Mouse (Mus musculus) heart, adult 2 months (tissue): Measurements from ENCODE around the gene Olfr1135.

ENCODE experiments used
- CTCF ChIP-seq: fragments of 200-600 bp; IDR thresholded peaks from 2 replicates; pipeline ENCODE4 v1.8.1; 2022; ENCODE audit warnings: antibody characterized with exemption, mild to moderate bottlenecking, moderate library complexity
- EP300 ChIP-seq: fragments of 200-500 bp; IDR thresholded peaks from 2 replicates; pipeline ENCODE4 v1.6.1; 2011; ENCODE audit warnings: low read depth, low read length, control low read depth; ENCODE audit not compliant: insufficient read depth
- POLR2A ChIP-seq: fragments of 200-500 bp; IDR thresholded peaks from 2 replicates; pipeline ENCODE4 v1.6.1; 2011; ENCODE audit warnings: mild to moderate bottlenecking, low read depth, low read length, control low read depth; ENCODE audit not compliant: insufficient read depth

- TF ChIP-seq CTCF (no peak), POLR2A (no peak), EP300 (no peak)
Observed at GRCm38 (mm10) chr2:87658360-87658759, 15.1 kb downstream of the Olfr1135 start, which contains the start of gene Olfr1134.
